Mouse (Mus musculus) G1E (cell line): Measurements from ENCODE around the gene Mcrip2.

Source experiments
- CTCF ChIP-seq: IDR thresholded peaks from 2 replicates; pipeline ENCODE4 v1.5.1; 2012; ENCODE audit warnings: low read depth, low read length, inconsistent platforms, mixed read lengths
- GATA1 ChIP-seq: IDR thresholded peaks from 2 replicates; pipeline ENCODE4 v1.6.1; 2012; ENCODE audit warnings: borderline replicate concordance, low read length, inconsistent platforms, mixed read lengths
- POLR2AphosphoS5 ChIP-seq: IDR thresholded peaks from 2 replicates; pipeline ENCODE4 v1.6.1; 2012; ENCODE audit warnings: low read depth, low read length, inconsistent platforms; ENCODE audit not compliant: insufficient replicate concordance

- TF ChIP-seq CTCF: no peak
- 0 out of 2 replicates have a peak, but pooled peaks have one; percentile 41 for TF ChIP-seq POLR2AphosphoS5
- TF ChIP-seq GATA1: no peak
Observed at GRCm38 (mm10) chr17:25837076-25837410, 31.5 kb downstream of the Mcrip2 start, which contains the start of gene Rhbdl1.
